Mouse (Mus musculus): ENCODE results near the gene Col4a2.

DNA sequence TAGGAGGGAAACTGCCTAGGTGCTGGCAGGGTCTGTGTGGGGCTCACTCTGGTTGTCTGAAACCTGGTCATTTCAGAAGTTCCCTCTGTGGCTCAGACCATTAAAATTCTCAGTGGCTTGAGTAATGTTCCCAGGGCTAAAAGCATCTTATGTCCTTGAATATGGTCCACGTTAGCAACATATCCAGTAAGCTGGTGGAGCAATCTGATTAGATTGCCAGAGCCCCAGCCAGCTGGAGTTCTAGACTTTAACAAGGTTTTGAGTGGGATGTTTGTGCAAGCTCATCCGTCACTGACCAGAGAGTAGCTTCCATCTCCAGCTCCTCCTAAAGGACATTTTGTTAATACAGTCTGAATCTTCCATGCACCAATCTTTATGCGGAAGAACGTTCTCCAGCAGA, 72.2 kb downstream of the Col4a2 start:
- no peak for TF ChIP-seq CTCF (conservative IDR thresholded peaks at IDR 0.05; ENCODE audit: low read length)
- TF ChIP-seq POU5F1 (IDR thresholded peaks at IDR 0.05; ENCODE audit: borderline replicate concordance, low read length), result no peak
